Mouse (Mus musculus) CH12.LX (cell line): ENCODE measurements around the gene Gdf1. TPM values are rescaled to one million over a fixed set of nuclear protein-coding genes. Genes with fewer than 3 reads are reported as not detected.

Source experiments
- DNase-seq: peaks from one replicate; pipeline ENCODE4 v3.0.0-alpha.2; 2013; ENCODE audit errors: extremely low read depth
- H3K27ac ChIP-seq: 2 replicates; pipeline ENCODE4 v1.5.1; 2012; ENCODE audit warnings: low read depth, mild to moderate bottlenecking, control low read depth, moderate library complexity; ENCODE audit not compliant: insufficient read depth
- H3K27me3 ChIP-seq: replicated peaks from 2 replicates; pipeline ENCODE3; 2012; ENCODE audit warnings: inconsistent platforms
- H3K36me3 ChIP-seq, 2 experiments: replicated peaks in 1 of 2; 2 replicates each; pipeline versions ENCODE3 to v1.6.1; 2012; ENCODE audit warnings: inconsistent platforms in 1 of 2, low read length in 1 of 2, mild to moderate bottlenecking in 1 of 2, mixed read lengths in 1 of 2, moderate library complexity in 1 of 2; ENCODE audit not compliant: control insufficient read depth in 1 of 2, insufficient read depth in 1 of 2
- H3K4me1 ChIP-seq, 2 experiments: 2 replicates each; pipeline ENCODE4 v1.6.1; 2012; ENCODE audit warnings: inconsistent platforms in 1 of 2, moderate library complexity in 1 of 2; ENCODE audit not compliant: insufficient read depth in 2 of 2, control insufficient read depth in 1 of 2
- H3K4me2 ChIP-seq: 2 replicates; pipeline ENCODE4 v1.6.1; 2012; ENCODE audit warnings: low read depth, mild to moderate bottlenecking, control low read depth; ENCODE audit not compliant: poor library complexity, insufficient read depth, severe bottlenecking
- H3K4me3 ChIP-seq, 3 experiments: fragments of 150-350 bp in 1 of 3; sonication (generic) in 1 of 3; replicated peaks in 1 of 3; 2 replicates each; pipeline versions ENCODE3 to v1.5.1; 2011 to 2012; ENCODE audit warnings: low read depth in 2 of 3, low read length in 2 of 3, mild to moderate bottlenecking in 2 of 3, moderate library complexity in 2 of 3, control low read depth in 1 of 3, improper control_type of control experiment in 1 of 3, inconsistent platforms in 1 of 3, mixed read lengths in 1 of 3; ENCODE audit not compliant: poor library complexity in 1 of 3
- H3K79me2 ChIP-seq: replicated peaks from 2 replicates; pipeline ENCODE4 v1.6.1; 2012; ENCODE audit warnings: mild to moderate bottlenecking, moderate library complexity; ENCODE audit not compliant: control insufficient read depth, poor library complexity, insufficient read depth, severe bottlenecking; ENCODE audit errors: extremely low read depth
- H3K9ac ChIP-seq: 2 replicates; pipeline ENCODE4 v1.6.1; 2012; ENCODE audit warnings: low read depth, mild to moderate bottlenecking, control low read depth, moderate library complexity; ENCODE audit not compliant: insufficient read depth
- H3K9me3 ChIP-seq: replicated peaks from 2 replicates; pipeline ENCODE3; 2012; ENCODE audit warnings: low read length, inconsistent platforms, mixed read lengths
- CHD1 ChIP-seq: IDR thresholded peaks from 2 replicates; pipeline ENCODE4 v1.6.1; 2012; ENCODE audit warnings: low read depth, low read length, improper control_type of control experiment, inconsistent platforms
- CHD2 ChIP-seq: IDR thresholded peaks from 2 replicates; pipeline ENCODE4 v1.6.1; 2011; ENCODE audit warnings: low read length, improper control_type of control experiment
- CTCF ChIP-seq, 2 experiments: IDR thresholded peaks in 1 of 2; conservative IDR thresholded peaks in 1 of 2; 2 replicates each; pipeline ENCODE4 v1.5.1; 2011 to 2012; ENCODE audit warnings: low read depth in 2 of 2, low read length in 2 of 2, improper control_type of control experiment in 1 of 2, inconsistent platforms in 1 of 2, mild to moderate bottlenecking in 1 of 2, moderate library complexity in 1 of 2
- ELF1 ChIP-seq: IDR thresholded peaks from 2 replicates; pipeline ENCODE4 v1.6.1; 2014; ENCODE audit warnings: low read depth, mild to moderate bottlenecking, inconsistent platforms, low read length, improper control_type of control experiment
- EP300 ChIP-seq: IDR thresholded peaks from 2 replicates; pipeline ENCODE4 v1.6.1; 2011; ENCODE audit warnings: low read length, improper control_type of control experiment
- GABPA ChIP-seq: IDR thresholded peaks from 2 replicates; pipeline ENCODE4 v1.6.1; 2012; ENCODE audit warnings: low read depth, low read length, improper control_type of control experiment, inconsistent platforms; ENCODE audit not compliant: insufficient replicate concordance
- HCFC1 ChIP-seq: IDR thresholded peaks from 2 replicates; pipeline ENCODE4 v1.6.1; 2012; ENCODE audit warnings: low read depth, mild to moderate bottlenecking, inconsistent platforms, low read length, improper control_type of control experiment
- IRF4 ChIP-seq: IDR thresholded peaks from 2 replicates; pipeline ENCODE4 v1.6.1; 2014; ENCODE audit warnings: low read depth, mild to moderate bottlenecking, inconsistent platforms, low read length, improper control_type of control experiment
- KAT2A ChIP-seq: IDR thresholded peaks from 2 replicates; pipeline ENCODE4 v1.6.1; 2012; ENCODE audit warnings: low read length, improper control_type of control experiment, inconsistent platforms; ENCODE audit not compliant: insufficient replicate concordance
- MAFK ChIP-seq: IDR thresholded peaks from 2 replicates; pipeline ENCODE4 v1.6.1; 2011; ENCODE audit warnings: low read length, improper control_type of control experiment; ENCODE audit not compliant: insufficient replicate concordance
- MEF2A ChIP-seq: IDR thresholded peaks from 2 replicates; pipeline ENCODE4 v1.6.1; 2014; ENCODE audit warnings: low read depth, mild to moderate bottlenecking, inconsistent platforms, low read length, improper control_type of control experiment, borderline replicate concordance
- NELFE ChIP-seq: IDR thresholded peaks from 2 replicates; pipeline ENCODE4 v1.6.1; 2011; ENCODE audit warnings: low read depth, low read length, improper control_type of control experiment
- NRF1 ChIP-seq: IDR thresholded peaks from 2 replicates; pipeline ENCODE4 v1.6.1; 2014; ENCODE audit warnings: low read depth, mild to moderate bottlenecking, inconsistent platforms, low read length, improper control_type of control experiment, moderate library complexity
- PAX5 ChIP-seq: IDR thresholded peaks from 2 replicates; pipeline ENCODE4 v1.6.1; 2012; ENCODE audit warnings: low read length, inconsistent platforms, mixed read lengths
- POLR2A ChIP-seq: IDR thresholded peaks from 2 replicates; pipeline ENCODE4 v1.6.1; 2011; ENCODE audit warnings: low read depth, mild to moderate bottlenecking, improper control_type of control experiment, low read length
- SIN3A ChIP-seq: IDR thresholded peaks from 2 replicates; pipeline ENCODE4 v1.6.1; 2012; ENCODE audit warnings: low read length, improper control_type of control experiment, inconsistent platforms
- SMC3 ChIP-seq: IDR thresholded peaks from 2 replicates; pipeline ENCODE4 v1.6.1; 2011; ENCODE audit warnings: low read depth, low read length, improper control_type of control experiment
- TBP ChIP-seq: conservative IDR thresholded peaks from 2 replicates; pipeline ENCODE4 v1.6.1; 2011; ENCODE audit warnings: low read depth, low read length, improper control_type of control experiment
- TCF12 ChIP-seq: IDR thresholded peaks from 2 replicates; pipeline ENCODE4 v1.6.1; 2014; ENCODE audit warnings: low read depth, mild to moderate bottlenecking, inconsistent platforms, low read length, improper control_type of control experiment
- UBTF ChIP-seq: IDR thresholded peaks from 2 replicates; pipeline ENCODE4 v1.6.1; 2012; ENCODE audit warnings: low read depth, mild to moderate bottlenecking, inconsistent platforms, low read length, improper control_type of control experiment, moderate library complexity
- USF1 ChIP-seq: IDR thresholded peaks from 2 replicates; pipeline ENCODE4 v1.6.1; 2014; ENCODE audit warnings: low read depth, mild to moderate bottlenecking, inconsistent platforms, low read length, improper control_type of control experiment
- ZKSCAN1 ChIP-seq: IDR thresholded peaks from 2 replicates; pipeline ENCODE4 v1.6.1; 2012; ENCODE audit warnings: low read depth, inconsistent platforms, low read length, improper control_type of control experiment, borderline replicate concordance
- ZMIZ1 ChIP-seq: IDR thresholded peaks from 2 replicates; pipeline ENCODE4 v1.6.1; 2012; ENCODE audit warnings: low read depth, mild to moderate bottlenecking, inconsistent platforms, low read length, improper control_type of control experiment
- dilution Hi-C: fragments of 300-500 bp; cut with MboI; formaldehyde crosslinking; loops from 2 replicates; pipeline ENCODE4 v1.14.3; 2020; ENCODE audit warnings: low sequenced_read_pairs; ENCODE audit not compliant: extremely low pct_unique_long_range_greater_than_20kb, extremely low pct_ligation_motif_present
- in situ Hi-C: fragments of 300-500 bp; cut with MboI; formaldehyde crosslinking; loops from 3 replicates; pipeline ENCODE4 v1.14.3; 2019; ENCODE audit warnings: low sequenced_read_pairs, low pct_ligation_motif_present, low pct_unique_long_range_greater_than_20kb, mixed read lengths
- polyA plus RNA-seq: library from polyadenylated mRNA; unstranded; fragments of >175 nt; gene quantifications from 2 replicates; pipeline ENCODE4 v1.2.1, GENCODE M21; 2012; ENCODE audit warnings: low read depth; ENCODE audit not compliant: insufficient read length
- total RNA-seq, 2 experiments: library from RNA; depleted of rRNA; stranded (reverse); fragments of 300-350 nt in 1 of 2; fragments of >200 nt in 1 of 2; gene quantifications; 2 replicates each; pipeline ENCODE4 v1.2.3; 2012 to 2014

Gene Gdf1
- total RNA-seq (2012; rRNA removed) (0.08 and 0.17 TPM in 2 replicates), total RNA-seq (2014; rRNA removed) (not detected in 2 replicates), polyA plus RNA-seq (0.26 TPM in 1 of 2 replicates, not detected in the other)

DNA sequence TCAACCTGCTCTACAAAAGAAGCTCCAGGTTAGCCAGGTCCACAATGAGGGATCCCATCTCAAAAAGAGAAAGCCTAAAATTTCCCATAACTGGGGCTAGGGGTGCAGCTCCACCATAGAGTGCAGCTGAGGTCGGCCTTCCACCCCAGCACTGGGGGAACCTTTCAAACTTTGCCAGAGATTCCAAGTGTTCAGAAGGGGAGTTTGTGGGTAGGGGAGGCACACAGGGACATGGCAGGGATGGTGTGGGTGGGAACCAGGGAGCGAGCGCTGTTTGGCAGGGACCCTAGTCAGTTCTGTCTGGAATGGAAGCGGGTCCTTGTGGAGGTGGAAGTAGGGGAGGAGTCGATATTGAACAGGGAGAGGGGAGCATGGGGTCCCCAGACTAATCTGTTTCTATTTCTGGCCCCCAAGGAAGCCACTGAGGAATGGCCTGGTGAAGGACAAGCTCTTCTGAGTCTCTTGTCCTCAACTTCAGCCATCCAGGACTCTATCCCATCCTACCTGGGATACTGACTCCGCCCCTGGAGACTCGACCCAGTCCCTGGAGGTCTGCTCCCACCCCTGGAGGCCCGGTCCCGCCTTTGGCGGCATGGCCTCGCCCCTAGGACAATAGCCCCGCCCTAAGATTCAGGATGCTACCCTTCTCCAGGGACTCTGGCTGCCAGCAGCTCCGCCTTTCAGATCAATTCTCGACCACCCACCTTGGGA, at the start of gene Gdf1:
TSS of gene Gdf1 (plus strand) at position 694 of the 711 bp plus-strand sequence.
- Histone ChIP-seq H3K36me3 (peaks cover 38 to 48% of the 10 kb centered on the region in 2 experiments), H3K4me1 (no peaks in the 10 kb centered on the region), H3K9ac (no peak within 1 kb of the TSS), H3K27ac (no peak within 1 kb of the TSS), H3K4me3 (no peak within 1 kb of the TSS), H3K9me3 (peaks cover 20% of the 10 kb centered on the region), H3K4me2 (no peak within 1 kb of the TSS), H3K79me2 (no peaks in the 10 kb centered on the region), H3K27me3 (peaks cover 3% of the 10 kb centered on the region)
- no peak for DNase-seq
- dilution Hi-C loops (no loop called here), in situ Hi-C loops (no loop called here)
- no peak for TF ChIP-seq USF1
- no peak for TF ChIP-seq EP300
- no peak for TF ChIP-seq PAX5
- no peak for TF ChIP-seq NRF1

DNA sequence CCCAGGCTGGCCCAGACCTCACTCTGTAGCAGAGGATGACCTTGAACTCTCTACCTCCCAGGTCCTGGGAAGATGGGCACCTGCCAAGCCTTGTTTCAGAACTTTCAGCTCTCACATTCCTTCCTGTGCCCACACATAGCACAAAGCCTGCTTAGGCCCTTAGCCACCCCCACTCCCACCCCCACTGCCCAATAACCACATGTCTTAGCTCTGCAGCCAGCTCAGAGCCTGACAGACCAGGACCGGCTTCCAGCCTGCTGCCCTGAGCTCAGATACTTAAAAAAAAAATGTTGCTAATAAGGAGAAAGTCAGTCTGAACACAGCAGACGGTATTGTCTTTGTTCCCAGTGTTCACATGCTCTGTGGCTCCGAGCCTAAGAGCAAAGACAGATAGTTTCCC, 48.6 kb upstream of the Gdf1 start:
- no peaks in the 10 kb centered on the region for H3K79me2 ChIP-seq
- no peak overlapping the region for H3K9ac ChIP-seq
- dilution Hi-C loops: no loop called here
- H3K4me1 ChIP-seq: peaks cover 13 to 20% of the 10 kb centered on the region in 2 experiments
- in situ Hi-C loops: no loop called here
- H3K4me2 ChIP-seq: no peak overlapping the region
- H3K27ac ChIP-seq: no peak overlapping the region
- no peak overlapping the region for H3K4me3 ChIP-seq
- H3K27me3 ChIP-seq: no peaks in the 10 kb centered on the region
- H3K9me3 ChIP-seq: no peaks in the 10 kb centered on the region
- DNase-seq: no peak
- H3K36me3 ChIP-seq: peaks cover 8 to 16% of the 10 kb centered on the region in 2 experiments
- TF ChIP-seq TCF12 (no peak), CHD1 (no peak), ZKSCAN1 (no peak)

DNA sequence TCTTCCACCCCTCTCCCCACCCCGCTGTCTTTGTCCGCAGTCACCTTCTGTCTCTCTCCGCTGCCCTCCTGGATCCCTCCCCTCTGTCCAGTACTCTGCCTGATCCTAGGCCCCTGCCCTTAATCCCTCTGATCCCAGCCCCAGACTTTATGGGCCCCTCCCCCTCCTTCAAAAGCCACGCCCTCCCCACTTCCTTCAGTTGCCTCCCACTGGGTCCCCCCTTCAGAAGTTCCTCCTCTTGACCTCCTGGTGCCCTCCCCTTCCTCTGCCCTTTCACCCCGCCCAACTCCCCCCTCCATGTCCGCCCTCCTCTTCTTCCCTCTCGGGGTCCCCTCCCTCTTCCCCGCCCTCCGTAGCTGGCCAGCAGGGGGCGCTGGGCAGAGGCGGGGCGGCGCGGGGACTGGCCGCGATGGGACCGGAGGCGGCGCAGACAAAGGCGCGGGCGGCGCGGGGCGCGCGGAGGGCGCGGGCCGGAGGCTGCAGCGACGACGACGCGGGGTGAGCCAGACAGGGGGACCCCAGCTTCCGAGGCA, 46.9 kb upstream of the Gdf1 start, which contains the start of gene Homer3:
TSS of gene Homer3 (plus strand) at position 225 of the 533 bp plus-strand sequence.
- Histone ChIP-seq H3K9me3 (peaks cover 3% of the 10 kb centered on the region), H3K4me3 (peak within 1 kb of the TSS; percentile 74 to 96 (median 88)), H3K4me2 (peak within 1 kb of the TSS; percentile 48), H3K4me1 (peaks cover 8 to 20% of the 10 kb centered on the region in 2 experiments), H3K36me3 (peaks cover 13 to 31% of the 10 kb centered on the region in 2 experiments), H3K27me3 (no peaks in the 10 kb centered on the region), H3K79me2 (no peaks in the 10 kb centered on the region), H3K9ac (peak within 1 kb of the TSS; percentile 92), H3K27ac (no peak within 1 kb of the TSS)
- in situ Hi-C loops: no loop called here
- peak; percentile 94 for DNase-seq
- dilution Hi-C loops: no loop called here
- TF ChIP-seq KAT2A (peak; percentile 54; the same call in 1 of the 2 replicates), SMC3 (peak; percentile 38; the same call in 1 of the 2 replicates), SIN3A (peak; percentile 19), HCFC1 (peak; percentile 77), TCF12 (peak; percentile 72; the same call in 1 of the 2 replicates), TBP (no peak), IRF4 (peak; percentile 49; the same call in 1 of the 2 replicates), GABPA (no peak), MEF2A (0 out of 2 replicates have a peak, but pooled peaks have one; percentile 11), UBTF (peak; percentile 42; the same call in 1 of the 2 replicates), MAFK (no peak), CHD2 (peak; percentile 76), NRF1 (peak; percentile 61; the same call in 1 of the 2 replicates), NELFE (peak; percentile 37; the same call in 1 of the 2 replicates), ELF1 (peak; percentile 80), PAX5 (no peak), ZMIZ1 (no peak), POLR2A (peak; percentile 55; the same call in 1 of the 2 replicates), CTCF (conservative IDR thresholded peaks at IDR 0.05 in 1 of 2, IDR thresholded peaks at IDR 0.05 in 1 of 2; ENCODE audit: low read depth in 2 of 2, low read length in 2 of 2) (peak in 1 of 2 experiments; percentile 81; a peak in 2 of 4 replicates)
